Mouse (Mus musculus) olfactory bulb, adult 2 months (tissue): Measurements from ENCODE around the gene Rad51b.

Experiments used
- CTCF ChIP-seq: fragments of 200-500 bp; IDR thresholded peaks from 2 replicates; pipeline ENCODE4 v1.5.1; 2012; ENCODE audit warnings: low read depth, mild to moderate bottlenecking, low read length, moderate library complexity; ENCODE audit not compliant: insufficient read depth
- POLR2A ChIP-seq: fragments of 200-500 bp; IDR thresholded peaks from 2 replicates; pipeline ENCODE4 v1.6.1; 2012; ENCODE audit warnings: mild to moderate bottlenecking, low read depth, low read length, moderate library complexity; ENCODE audit not compliant: insufficient read depth

- TF ChIP-seq POLR2A = no peak
- TF ChIP-seq CTCF = no peak
Observed at GRCm38 (mm10) chr12:79577525-79577924, 280.4 kb downstream of the Rad51b start.
